Mouse (Mus musculus): ENCODE measurements around the gene Rras. TPM values are rescaled to one million over a fixed set of nuclear protein-coding genes. Genes with fewer than 3 reads are reported as not detected.

Rras gene
- total and polyA plus RNA-seq, 3 experiments = 5.0 to 24.1 TPM; not detected in 1

- peaks cover 0 to 11% of the 10 kb centered on the region in 2 experiments; a peak in 3 of 4 replicates for H3K4me1 ChIP-seq (ENCODE audit: control insufficient read depth in 1 of 2, insufficient read depth in 2 of 2, low read length in 2 of 2)
- DNase-seq (ENCODE audit: low read depth, low spot score) = peak; percentile 74
- TF ChIP-seq NELFE (IDR thresholded peaks at IDR 0.05; ENCODE audit: low read depth, low read length) = no peak
- peak; percentile 95 for TF ChIP-seq MXI1 (IDR thresholded peaks at IDR 0.05; ENCODE audit: low read depth, low read length)
- no peak for TF ChIP-seq RAD21 (IDR thresholded peaks at IDR 0.05; ENCODE audit: low read depth, low read length)
- TF ChIP-seq TCF12 (IDR thresholded peaks at IDR 0.05; ENCODE audit: low read depth, low read length) = no peak
- no peak for TF ChIP-seq ELF1 (IDR thresholded peaks at IDR 0.05; ENCODE audit: low read depth, low read length)
- TF ChIP-seq ZKSCAN1 (IDR thresholded peaks at IDR 0.05; ENCODE audit: low read depth, low read length) = no peak
- TF ChIP-seq EP300 (IDR thresholded peaks at IDR 0.05; ENCODE audit: low read depth in 1 of 2, low read length in 2 of 2) = no peak
- 0 out of 2 replicates have a peak, but pooled peaks have one; percentile 47 for TF ChIP-seq CHD1 (IDR thresholded peaks at IDR 0.05; ENCODE audit: low read depth, low read length)
- no peak for TF ChIP-seq NRF1 (IDR thresholded peaks at IDR 0.05; ENCODE audit: insufficient read depth, low read depth, low read length, poor library complexity, severe bottlenecking)
- no peak; the same call in 1 of the 2 replicates for TF ChIP-seq E2F4 (IDR thresholded peaks at IDR 0.05; ENCODE audit: borderline replicate concordance, low read depth, low read length)
- no peak for TF ChIP-seq CHD2 (IDR thresholded peaks at IDR 0.05; ENCODE audit: low read length)
- no peak for TF ChIP-seq RCOR1 (IDR thresholded peaks at IDR 0.05; ENCODE audit: low read depth, low read length)
- TF ChIP-seq MYC (IDR thresholded peaks at IDR 0.05; ENCODE audit: low read depth, low read length) = peak; percentile 93
- TF ChIP-seq MAX (IDR thresholded peaks at IDR 0.05; ENCODE audit: low read length) = peak; percentile 94
- TF ChIP-seq SMC3 (IDR thresholded peaks at IDR 0.05; ENCODE audit: low read depth, low read length) = 0 out of 2 replicates have a peak, but pooled peaks have one; percentile 7
- no peak for TF ChIP-seq ZC3H11A (IDR thresholded peaks at IDR 0.05; ENCODE audit: low read depth, low read length)
- no peak for TF ChIP-seq JUND (IDR thresholded peaks at IDR 0.05; ENCODE audit: low read depth, low read length)
- TF ChIP-seq KAT2A (conservative IDR thresholded peaks at IDR 0.05; ENCODE audit: low read depth, low read length) = no peak
- TF ChIP-seq POLR2AphosphoS2 (IDR thresholded peaks at IDR 0.05; ENCODE audit: low read length) = peak; percentile 20; the same call in 1 of the 2 replicates
- TF ChIP-seq SIN3A (IDR thresholded peaks at IDR 0.05; ENCODE audit: low read length) = peak; percentile 72; the same call in 1 of the 2 replicates
- TF ChIP-seq MAZ (IDR thresholded peaks at IDR 0.05; ENCODE audit: low read depth, low read length) = no peak
- no peak for TF ChIP-seq ZMIZ1 (IDR thresholded peaks at IDR 0.05; ENCODE audit: low read depth, low read length)
- TF ChIP-seq MAFK (IDR thresholded peaks at IDR 0.05; ENCODE audit: borderline replicate concordance, low read depth, low read length) = no peak
- TF ChIP-seq ETS1 (IDR thresholded peaks at IDR 0.05; ENCODE audit: low read depth, low read length) = 0 out of 2 replicates have a peak, but pooled peaks have one; percentile 3
- no peak; the same call in 1 of the 2 replicates for TF ChIP-seq BHLHE40 (IDR thresholded peaks at IDR 0.05; ENCODE audit: borderline replicate concordance, low read depth, low read length)
- TF ChIP-seq GATA1 (IDR thresholded peaks at IDR 0.05; ENCODE audit: low read depth, low read length) = no peak
- TF ChIP-seq UBTF (IDR thresholded peaks at IDR 0.05; ENCODE audit: borderline replicate concordance, insufficient read depth, low read depth, low read length) = no peak
- no peak for TF ChIP-seq TAL1 (IDR thresholded peaks at IDR 0.05; ENCODE audit: low read length)
- no peak for TF ChIP-seq TBP (IDR thresholded peaks at IDR 0.05; ENCODE audit: low read depth, low read length)
- no peak for TF ChIP-seq POLR2A (IDR thresholded peaks at IDR 0.05; ENCODE audit: control insufficient read depth in 1 of 2, insufficient read depth in 1 of 2, low read depth in 1 of 2, low read length in 2 of 2, poor library complexity in 1 of 2)
- TF ChIP-seq CTCF (IDR thresholded peaks at IDR 0.05 in 2 of 3, conservative IDR thresholded peaks at IDR 0.05 in 1 of 3; ENCODE audit: control insufficient read depth in 1 of 3, insufficient read depth in 1 of 3, low read depth in 2 of 3, low read length in 3 of 3, poor library complexity in 1 of 3, severe bottlenecking in 1 of 3) = peak in 2 of 3 experiments; percentile 32 to 51; a peak in 3 of 6 replicates
- peak; percentile 26; the same call in 1 of the 2 replicates for TF ChIP-seq USF1 (IDR thresholded peaks at IDR 0.05; ENCODE audit: low read depth, low read length)
- no peak for TF ChIP-seq MEF2A (IDR thresholded peaks at IDR 0.05; ENCODE audit: extremely low read depth, insufficient replicate concordance, low read depth, low read length, poor library complexity, severe bottlenecking)
- no peak for TF ChIP-seq MYB (IDR thresholded peaks at IDR 0.05; ENCODE audit: low read depth, low read length)
- no peak for TF ChIP-seq ZNF384 (IDR thresholded peaks at IDR 0.05; ENCODE audit: low read depth, low read length)
- TF ChIP-seq USF2 (IDR thresholded peaks at IDR 0.05; ENCODE audit: borderline replicate concordance in 1 of 2, insufficient read depth in 1 of 2, low read depth in 1 of 2, low read length in 2 of 2) = no peak
Measured at GRCm38 (mm10) chr7:44985595-44986191, 32.1 kb upstream of the Rras start.

More at GRCm38 (mm10) chr7:44985595-44986191, 32.1 kb upstream of the Rras start:
- H3K27ac ChIP-seq (ENCODE audit: control insufficient read depth, low read depth, low read length) = peak overlapping the region; percentile 86
- no peaks in the 10 kb centered on the region for H3K9me3 ChIP-seq (replicated peaks; ENCODE audit: insufficient read depth, low read length)
- no peaks in the 10 kb centered on the region for H3K27me3 ChIP-seq (ENCODE audit: control insufficient read depth in 1 of 2, insufficient read depth in 2 of 2, low read length in 2 of 2)
- H3K4me3 ChIP-seq (ENCODE audit: control insufficient read depth in 1 of 2, insufficient read depth in 1 of 2, low read depth in 2 of 2, low read length in 2 of 2) = peak overlapping the region; percentile 72 to 99
- peaks cover 45% of the 10 kb centered on the region for H3K79me2 ChIP-seq (ENCODE audit: control insufficient read depth, insufficient read depth, low read length, poor library complexity)
- H3K9ac ChIP-seq (ENCODE audit: control insufficient read depth, low read depth, low read length, poor library complexity, severe bottlenecking) = peak overlapping the region; percentile 99
- H3K36me3 ChIP-seq (ENCODE audit: control insufficient read depth in 1 of 2, insufficient read depth in 2 of 2, low read length in 2 of 2) = peaks cover 9 to 10% of the 10 kb centered on the region in 2 experiments

Data from MEL (cell line).